Mouse (Mus musculus) heart, adult 2 months (tissue): ENCODE measurements around the gene Grin3a.

Experiments used
- CTCF ChIP-seq: fragments of 200-600 bp; IDR thresholded peaks from 2 replicates; pipeline ENCODE4 v1.8.1; 2022; ENCODE audit warnings: antibody characterized with exemption, mild to moderate bottlenecking, moderate library complexity
- EP300 ChIP-seq: fragments of 200-500 bp; IDR thresholded peaks from 2 replicates; pipeline ENCODE4 v1.6.1; 2011; ENCODE audit warnings: low read depth, low read length, control low read depth; ENCODE audit not compliant: insufficient read depth

- no peak for TF ChIP-seq EP300
- no peak for TF ChIP-seq CTCF
These were observed 524 bp downstream of the Grin3a start for GRCm38 (mm10) chr4:49844828-49845611.
